Mouse (Mus musculus): ENCODE results near the gene Timm23. TPM values are rescaled to one million over a fixed set of nuclear protein-coding genes. Genes with fewer than 3 reads are reported as not detected.
"Not testable (repeated sequence)": the region's sequence is repeated elsewhere in the genome, so short reads cannot be mapped to it uniquely, and the experiment has no call there.

The Timm23 gene
- polyA plus RNA-seq, 1 experiment, result 224 TPM

DNA sequence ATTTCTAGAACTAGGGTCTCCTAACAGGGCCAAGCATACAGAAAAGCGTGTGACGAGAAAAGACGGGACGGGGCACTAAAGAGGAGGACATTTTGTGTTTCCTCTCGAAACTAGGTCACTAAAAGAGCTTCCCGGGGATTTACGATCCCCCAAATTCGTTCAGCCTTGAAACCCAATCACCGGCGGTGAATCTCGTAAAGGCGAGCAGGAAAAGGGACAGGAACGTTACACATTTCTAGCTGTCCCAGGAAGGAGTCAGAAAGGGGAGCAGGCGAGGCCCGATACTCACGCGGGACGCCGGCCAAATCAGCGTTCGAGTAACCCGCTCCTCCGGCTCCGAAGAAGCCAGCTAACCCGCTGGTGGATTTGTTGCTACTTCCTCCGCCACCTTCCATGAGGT lies 344 bp downstream of the Timm23 start:
- H3K36me3 ChIP-seq (ENCODE audit: control insufficient read depth, insufficient read depth, low read length), result peaks cover 24% of the 10 kb centered on the region
- no peak for DNase-seq
- peaks cover 7% of the 10 kb centered on the region for H3K4me1 ChIP-seq (replicated peaks; ENCODE audit: control insufficient read depth, insufficient read depth, low read length)
- TF ChIP-seq POLR2A (IDR thresholded peaks at IDR 0.05; ENCODE audit: control insufficient read depth, extremely low read depth, insufficient read depth, low read length, poor library complexity) (no peak), CTCF (IDR thresholded peaks at IDR 0.05; ENCODE audit: borderline replicate concordance, control insufficient read depth, extremely low read depth, insufficient read depth, low read length, poor library complexity) (no peak)
- peak overlapping the region; percentile 75 for H3K27ac ChIP-seq (ENCODE audit: control insufficient read depth, insufficient read depth, low read length)
- H3K27me3 ChIP-seq (ENCODE audit: control insufficient read depth, insufficient read depth, low read length), result no peaks in the 10 kb centered on the region
- WGBS, result under 1% methylated on average over 26 of the region's 26 CpGs
- peak overlapping the region; percentile 99 for H3K4me3 ChIP-seq (ENCODE audit: control insufficient read depth, insufficient read depth, low read length)

DNA sequence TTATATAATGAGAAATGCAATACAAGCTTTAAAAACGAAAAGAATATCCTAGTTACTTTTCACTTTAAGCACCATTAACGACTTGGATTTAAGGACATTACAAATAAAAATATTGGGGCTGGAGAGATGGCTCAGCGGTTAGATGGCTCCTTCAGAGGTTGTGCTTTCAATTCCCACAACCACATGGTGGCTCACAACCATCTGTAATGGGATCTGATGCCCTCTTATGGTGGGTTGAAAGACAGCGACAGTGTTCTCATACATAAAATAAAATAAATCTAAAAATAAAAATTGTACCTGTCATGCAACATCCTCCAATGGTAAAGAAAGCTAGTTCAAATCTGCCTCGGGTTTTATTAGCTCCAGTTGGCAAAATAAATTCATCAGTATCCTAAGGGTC lies 8.1 kb downstream of the Timm23 start:
- H3K27me3 ChIP-seq (ENCODE audit: control insufficient read depth, insufficient read depth, low read length); H3K4me3 ChIP-seq (ENCODE audit: control insufficient read depth, insufficient read depth, low read length); H3K4me1 ChIP-seq (replicated peaks; ENCODE audit: control insufficient read depth, insufficient read depth, low read length); H3K27ac ChIP-seq (ENCODE audit: control insufficient read depth, insufficient read depth, low read length); DNase-seq: not testable (repeated sequence)
- H3K36me3 ChIP-seq (ENCODE audit: control insufficient read depth, insufficient read depth, low read length), result peaks cover 68% of the 10 kb centered on the region
- 72% methylated on average over 5 of the region's 5 CpGs for WGBS

DNA sequence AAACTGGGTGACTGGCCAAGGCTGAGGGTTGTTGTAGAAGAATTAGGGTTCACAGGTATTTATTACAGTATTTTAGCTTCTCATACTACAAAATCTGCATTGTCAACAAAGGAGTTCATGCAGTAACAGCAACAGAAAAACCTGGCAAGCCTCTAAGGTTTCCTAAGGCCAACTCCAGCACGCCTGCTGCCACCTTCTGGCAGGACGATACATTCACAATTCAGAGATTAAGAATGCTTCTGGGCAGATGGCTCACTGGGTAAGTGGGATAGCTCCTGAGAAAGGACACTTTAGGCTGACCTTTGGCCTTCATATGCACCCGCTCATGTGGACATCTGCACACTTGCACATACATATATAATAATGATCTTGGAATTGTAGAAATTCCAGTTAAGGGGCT lies 9.3 kb downstream of the Timm23 start:
- DNase-seq, result peak; percentile 41

DNA sequence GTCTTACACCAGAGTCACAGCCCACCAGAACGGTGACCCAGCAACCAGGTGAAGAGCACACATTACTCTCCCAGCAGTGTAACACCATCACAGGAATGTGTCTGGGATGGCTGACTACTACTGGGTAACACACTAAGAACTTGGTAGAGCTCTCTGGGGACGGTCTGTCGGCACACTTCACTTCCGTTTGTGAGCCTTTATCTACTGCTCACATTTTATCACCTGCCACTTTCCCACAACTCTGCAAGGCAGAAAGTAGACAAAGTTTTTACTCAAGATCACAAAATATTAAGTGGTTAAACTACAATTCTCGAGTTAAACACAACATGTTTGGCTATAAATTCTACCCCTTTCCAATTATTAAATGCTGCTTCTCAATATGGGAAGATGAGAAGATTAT lies 9.8 kb downstream of the Timm23 start:
- Histone ChIP-seq H3K27ac (ENCODE audit: control insufficient read depth, insufficient read depth, low read length) (no peak overlapping the region), H3K27me3 (ENCODE audit: control insufficient read depth, insufficient read depth, low read length) (no peaks in the 10 kb centered on the region), H3K36me3 (ENCODE audit: control insufficient read depth, insufficient read depth, low read length) (peaks cover 68% of the 10 kb centered on the region), H3K4me1 (replicated peaks; ENCODE audit: control insufficient read depth, insufficient read depth, low read length) (no peaks in the 10 kb centered on the region), H3K4me3 (ENCODE audit: control insufficient read depth, insufficient read depth, low read length) (no peak overlapping the region)
- TF ChIP-seq CTCF (IDR thresholded peaks at IDR 0.05; ENCODE audit: borderline replicate concordance, control insufficient read depth, extremely low read depth, insufficient read depth, low read length, poor library complexity) (no peak), POLR2A (IDR thresholded peaks at IDR 0.05; ENCODE audit: control insufficient read depth, extremely low read depth, insufficient read depth, low read length, poor library complexity) (no peak)
- WGBS, result 95% methylated on average over 5 of the region's 5 CpGs
- DNase-seq, result no peak

More for the DNA sequence above, 9.3 kb downstream of the Timm23 start:
- Histone ChIP-seq H3K27ac (ENCODE audit: control insufficient read depth, insufficient read depth, low read length) (no peak overlapping the region), H3K4me1 (replicated peaks; ENCODE audit: control insufficient read depth, insufficient read depth, low read length) (no peaks in the 10 kb centered on the region), H3K27me3 (ENCODE audit: control insufficient read depth, insufficient read depth, low read length) (no peaks in the 10 kb centered on the region), H3K4me3 (ENCODE audit: control insufficient read depth, insufficient read depth, low read length) (no peak overlapping the region), H3K36me3 (ENCODE audit: control insufficient read depth, insufficient read depth, low read length) (peaks cover 68% of the 10 kb centered on the region)
- TF ChIP-seq CTCF (IDR thresholded peaks at IDR 0.05; ENCODE audit: borderline replicate concordance, control insufficient read depth, extremely low read depth, insufficient read depth, low read length, poor library complexity) (no peak), POLR2A (IDR thresholded peaks at IDR 0.05; ENCODE audit: control insufficient read depth, extremely low read depth, insufficient read depth, low read length, poor library complexity) (no peak)
- WGBS, result 56% methylated on average over 3 of the region's 3 CpGs

DNA sequence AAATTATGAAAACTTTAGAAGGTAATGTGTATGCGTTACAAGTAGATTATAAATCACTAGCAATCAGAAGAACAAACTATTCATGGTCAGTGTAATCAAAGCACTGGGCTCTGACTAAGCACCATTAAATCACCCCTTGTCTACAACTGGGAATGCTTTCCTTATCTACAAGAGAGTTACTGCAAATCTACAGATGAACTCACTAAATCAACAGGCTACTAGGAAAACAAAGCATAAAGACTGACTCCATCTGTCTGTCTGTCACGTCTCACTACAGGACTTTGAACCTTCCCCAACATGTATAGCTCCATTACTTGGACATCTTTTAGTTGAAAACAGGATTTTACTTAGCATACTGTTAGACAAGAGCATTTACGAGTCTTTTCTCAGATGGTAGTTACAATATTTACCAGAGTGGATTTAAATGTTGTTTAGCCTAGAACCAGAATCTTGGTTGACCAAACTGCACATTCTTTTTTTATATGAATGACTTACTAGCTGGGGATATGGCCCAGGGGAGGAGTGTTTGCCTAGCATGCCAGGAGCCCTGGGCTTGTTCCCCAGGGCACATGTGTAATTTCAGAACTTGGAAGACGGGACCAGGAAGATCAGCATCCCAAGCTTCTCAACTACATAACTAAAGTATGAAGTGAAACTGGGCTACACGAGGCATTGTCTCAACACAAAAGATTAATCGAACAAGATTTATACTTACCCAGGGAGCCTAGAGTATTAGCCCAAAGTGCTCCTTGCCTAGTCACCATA lies 10.9 kb downstream of the Timm23 start:
- no peaks in the 10 kb centered on the region for H3K27me3 ChIP-seq (ENCODE audit: control insufficient read depth, insufficient read depth, low read length)
- TF ChIP-seq CTCF (IDR thresholded peaks at IDR 0.05; ENCODE audit: borderline replicate concordance, control insufficient read depth, extremely low read depth, insufficient read depth, low read length, poor library complexity) (no peak), POLR2A (IDR thresholded peaks at IDR 0.05; ENCODE audit: control insufficient read depth, extremely low read depth, insufficient read depth, low read length, poor library complexity) (no peak)
- DNase-seq, result no peak
- 97% methylated on average over 6 of the region's 6 CpGs for WGBS
- H3K27ac ChIP-seq (ENCODE audit: control insufficient read depth, insufficient read depth, low read length), result no peak overlapping the region
- no peaks in the 10 kb centered on the region for H3K4me1 ChIP-seq (replicated peaks; ENCODE audit: control insufficient read depth, insufficient read depth, low read length)
- H3K36me3 ChIP-seq (ENCODE audit: control insufficient read depth, insufficient read depth, low read length), result peaks cover 75% of the 10 kb centered on the region
- no peak overlapping the region for H3K4me3 ChIP-seq (ENCODE audit: control insufficient read depth, insufficient read depth, low read length)

DNA sequence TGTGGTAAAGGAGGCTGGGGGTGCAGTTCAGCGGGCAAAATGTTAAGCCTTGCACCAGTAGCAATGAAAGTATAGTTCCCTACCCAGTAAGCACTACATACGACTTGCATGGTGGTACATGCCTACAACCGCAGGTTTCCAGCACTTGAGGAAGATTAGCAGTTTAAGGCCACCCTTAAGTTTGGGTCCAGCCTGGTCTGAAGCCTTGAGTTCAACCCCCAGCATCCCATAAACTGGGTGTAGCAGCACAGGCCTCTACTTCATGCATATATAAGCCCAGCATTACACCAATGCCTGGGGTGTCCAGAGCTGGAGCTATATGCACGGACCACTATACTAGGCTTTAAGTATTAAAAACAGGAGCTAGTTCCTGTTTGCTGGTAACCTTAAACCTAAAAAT lies 17.9 kb downstream of the Timm23 start:
- H3K4me3 ChIP-seq (ENCODE audit: control insufficient read depth, insufficient read depth, low read length), result no peak overlapping the region
- TF ChIP-seq POLR2A (IDR thresholded peaks at IDR 0.05; ENCODE audit: control insufficient read depth, extremely low read depth, insufficient read depth, low read length, poor library complexity) (no peak), CTCF (IDR thresholded peaks at IDR 0.05; ENCODE audit: borderline replicate concordance, control insufficient read depth, extremely low read depth, insufficient read depth, low read length, poor library complexity) (no peak)
- no peaks in the 10 kb centered on the region for H3K4me1 ChIP-seq (replicated peaks; ENCODE audit: control insufficient read depth, insufficient read depth, low read length)
- H3K27me3 ChIP-seq (ENCODE audit: control insufficient read depth, insufficient read depth, low read length), result no peaks in the 10 kb centered on the region
- H3K27ac ChIP-seq (ENCODE audit: control insufficient read depth, insufficient read depth, low read length), result no peak overlapping the region
- WGBS, result 95% methylated on average over 4 of the region's 4 CpGs
- peaks cover 80% of the 10 kb centered on the region for H3K36me3 ChIP-seq (ENCODE audit: control insufficient read depth, insufficient read depth, low read length)
- DNase-seq, result no peak

DNA sequence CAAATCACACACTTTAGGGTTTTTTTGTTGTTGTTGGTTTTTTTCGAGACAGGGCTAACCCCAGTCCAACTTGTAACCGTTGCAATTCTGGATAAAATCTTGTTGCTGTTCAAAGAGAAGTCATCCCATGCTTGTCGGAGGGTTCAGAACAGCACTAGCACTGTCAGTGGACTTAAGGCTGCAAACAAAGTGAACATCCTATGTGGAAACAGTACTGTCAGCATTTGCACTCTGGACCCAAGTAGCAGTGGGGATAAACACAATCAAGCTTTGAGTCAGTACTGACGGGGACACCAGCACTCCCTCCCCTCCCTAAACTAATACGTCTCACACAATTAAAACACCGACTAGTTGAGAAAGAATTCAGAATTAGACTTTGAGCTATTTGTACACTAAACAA lies 20.8 kb downstream of the Timm23 start:
- Histone ChIP-seq H3K27ac (ENCODE audit: control insufficient read depth, insufficient read depth, low read length) (no peak overlapping the region), H3K4me1 (replicated peaks; ENCODE audit: control insufficient read depth, insufficient read depth, low read length) (no peaks in the 10 kb centered on the region), H3K27me3 (ENCODE audit: control insufficient read depth, insufficient read depth, low read length) (no peaks in the 10 kb centered on the region), H3K36me3 (ENCODE audit: control insufficient read depth, insufficient read depth, low read length) (peaks cover 51% of the 10 kb centered on the region), H3K4me3 (ENCODE audit: control insufficient read depth, insufficient read depth, low read length) (no peak overlapping the region)
- DNase-seq, result no peak
- no peak for TF ChIP-seq POLR2A (IDR thresholded peaks at IDR 0.05; ENCODE audit: control insufficient read depth, extremely low read depth, insufficient read depth, low read length, poor library complexity)
- WGBS, result 89% methylated on average over 6 of the region's 6 CpGs
